Mouse (Mus musculus): ENCODE data around the gene Efna2. TPM values are rescaled to one million over a fixed set of nuclear protein-coding genes. Genes with fewer than 3 reads are reported as not detected.

Efna2 gene
- total and polyA plus RNA-seq, 2 experiments from 2014 or later, result 51.1 to 52.1 TPM

GRCm38 (mm10) chr10:80190491-80191051 is 11.3 kb downstream of the Efna2 start:
- H3K27ac ChIP-seq (ENCODE audit: low read depth, low read length), result peak overlapping the region; percentile 84
- H3K9me3 ChIP-seq (ENCODE audit: low read length), result no peaks in the 10 kb centered on the region
- DNase-seq (ENCODE audit: low spot score) (peak; percentile 65), ATAC-seq (ENCODE audit: low FRiP score) (peak; percentile 59)
- 4% methylated on average over 47 of the region's 48 CpGs for WGBS
- H3K4me1 ChIP-seq (ENCODE audit: insufficient read depth, low read length), result no peaks in the 10 kb centered on the region
- peak overlapping the region; percentile 30 for H3K4me3 ChIP-seq (ENCODE audit: low read depth, low read length)
- H3K27me3 ChIP-seq (ENCODE audit: insufficient read depth, low read length), result no peaks in the 10 kb centered on the region
- TF ChIP-seq CTCF (IDR thresholded peaks at IDR 0.05), result no peak
- peak overlapping the region; percentile 58 for H3K4me2 ChIP-seq (ENCODE audit: low read depth, low read length, poor library complexity, severe bottlenecking)
- peaks cover 19% of the 10 kb centered on the region for H3K36me3 ChIP-seq (ENCODE audit: insufficient read depth, low read length)
- peak overlapping the region; percentile 62 for H3K9ac ChIP-seq (replicated peaks; ENCODE audit: low read length, poor library complexity, severe bottlenecking)

DNA sequence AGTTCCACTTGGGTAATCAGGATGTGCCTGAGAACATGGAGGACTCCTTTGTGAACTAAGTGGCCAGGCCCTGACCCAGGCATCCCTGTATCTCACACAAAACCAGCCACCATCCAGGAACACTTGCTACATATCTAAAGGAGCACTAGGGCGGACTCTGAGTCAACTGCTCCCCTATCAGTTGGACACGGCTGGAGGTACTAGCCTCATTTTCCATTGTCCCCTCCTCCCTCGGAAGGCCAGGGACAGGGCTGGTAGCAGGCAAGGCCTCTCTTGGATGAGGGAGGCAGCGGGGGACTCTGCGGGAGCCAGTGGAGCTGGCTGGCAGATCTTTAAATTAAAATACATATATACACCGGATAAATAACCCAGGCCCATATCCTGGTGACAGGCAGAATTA is 14.7 kb downstream of the Efna2 start:
- H3K27ac ChIP-seq (ENCODE audit: low read depth, low read length), result no peak overlapping the region
- DNase-seq (ENCODE audit: low spot score) (no peak), ATAC-seq (ENCODE audit: low FRiP score) (no peak)
- H3K4me1 ChIP-seq (ENCODE audit: insufficient read depth, low read length), result no peaks in the 10 kb centered on the region
- H3K36me3 ChIP-seq (ENCODE audit: insufficient read depth, low read length), result peaks cover 3% of the 10 kb centered on the region; the same call in 1 of the 2 replicates
- no peaks in the 10 kb centered on the region for H3K27me3 ChIP-seq (ENCODE audit: insufficient read depth, low read length)
- H3K4me3 ChIP-seq (ENCODE audit: low read depth, low read length), result no peak overlapping the region
- no peaks in the 10 kb centered on the region for H3K9me3 ChIP-seq (ENCODE audit: low read length)
- H3K4me2 ChIP-seq (ENCODE audit: low read depth, low read length, poor library complexity, severe bottlenecking), result no peak overlapping the region
- no peak overlapping the region for H3K9ac ChIP-seq (replicated peaks; ENCODE audit: low read length, poor library complexity, severe bottlenecking)
- TF ChIP-seq CTCF (IDR thresholded peaks at IDR 0.05), result no peak
- 51% methylated on average over 6 of the region's 6 CpGs for WGBS

- TF ChIP-seq CTCF (IDR thresholded peaks at IDR 0.05), result no peak
- H3K27me3 ChIP-seq (ENCODE audit: insufficient read depth, low read length), result no peaks in the 10 kb centered on the region
- H3K36me3 ChIP-seq (ENCODE audit: insufficient read depth, low read length), result no peaks in the 10 kb centered on the region
- no peak for DNase-seq (ENCODE audit: low spot score)
- WGBS, result 20% methylated on average over 8 of the region's 8 CpGs
- no peaks in the 10 kb centered on the region for H3K9me3 ChIP-seq (ENCODE audit: low read length)
- ATAC-seq (ENCODE audit: low FRiP score), result no peak
- no peak overlapping the region for H3K4me2 ChIP-seq (ENCODE audit: low read depth, low read length, poor library complexity, severe bottlenecking)
- H3K9ac ChIP-seq (replicated peaks; ENCODE audit: low read length, poor library complexity, severe bottlenecking), result no peak overlapping the region
- H3K27ac ChIP-seq (ENCODE audit: low read depth, low read length), result no peak overlapping the region
- H3K4me3 ChIP-seq (ENCODE audit: low read depth, low read length), result no peak overlapping the region
- no peaks in the 10 kb centered on the region for H3K4me1 ChIP-seq (ENCODE audit: insufficient read depth, low read length)
These were observed 15.2 kb downstream of the Efna2 start for GRCm38 (mm10) chr10:80194441-80194840.

DNA sequence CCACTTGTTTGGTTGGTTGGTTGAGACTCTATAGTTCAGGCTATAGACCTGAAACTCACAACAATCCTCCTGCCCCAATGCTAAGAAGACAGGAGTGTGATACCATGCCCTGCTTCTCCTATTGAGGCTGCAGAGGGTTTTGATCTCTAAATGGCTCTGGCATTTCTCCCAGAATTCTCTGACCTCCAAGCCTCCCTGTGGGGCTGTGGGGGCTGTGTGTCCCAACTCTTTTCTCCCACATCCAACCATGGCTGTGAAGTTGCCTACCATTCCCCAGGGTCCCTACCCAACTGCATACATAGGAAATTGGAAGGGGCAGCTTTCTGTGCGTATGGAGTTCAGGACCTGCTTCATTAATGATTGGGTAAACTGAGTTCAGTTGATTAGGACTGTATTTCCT is 16.9 kb downstream of the Efna2 start:
- Histone ChIP-seq H3K36me3 (ENCODE audit: insufficient read depth, low read length) (no peaks in the 10 kb centered on the region), H3K27me3 (ENCODE audit: insufficient read depth, low read length) (no peaks in the 10 kb centered on the region), H3K4me2 (ENCODE audit: low read depth, low read length, poor library complexity, severe bottlenecking) (no peak overlapping the region), H3K9ac (replicated peaks; ENCODE audit: low read length, poor library complexity, severe bottlenecking) (no peak overlapping the region), H3K4me1 (ENCODE audit: insufficient read depth, low read length) (no peaks in the 10 kb centered on the region), H3K27ac (ENCODE audit: low read depth, low read length) (no peak overlapping the region), H3K9me3 (ENCODE audit: low read length) (no peaks in the 10 kb centered on the region), H3K4me3 (ENCODE audit: low read depth, low read length) (no peak overlapping the region)
- ATAC-seq (ENCODE audit: low FRiP score) (no peak), DNase-seq (ENCODE audit: low spot score) (no peak)
- WGBS, result 54% methylated on average over 1 of the region's 1 CpGs
- TF ChIP-seq CTCF (IDR thresholded peaks at IDR 0.05), result no peak

- no peak for TF ChIP-seq CTCF (IDR thresholded peaks at IDR 0.05)
- Histone ChIP-seq H3K36me3 (ENCODE audit: insufficient read depth, low read length) (no peaks in the 10 kb centered on the region), H3K4me3 (ENCODE audit: low read depth, low read length) (no peak overlapping the region), H3K4me2 (ENCODE audit: low read depth, low read length, poor library complexity, severe bottlenecking) (no peak overlapping the region), H3K9me3 (ENCODE audit: low read length) (no peaks in the 10 kb centered on the region), H3K4me1 (ENCODE audit: insufficient read depth, low read length) (no peaks in the 10 kb centered on the region), H3K27ac (ENCODE audit: low read depth, low read length) (no peak overlapping the region), H3K27me3 (ENCODE audit: insufficient read depth, low read length) (no peaks in the 10 kb centered on the region), H3K9ac (replicated peaks; ENCODE audit: low read length, poor library complexity, severe bottlenecking) (no peak overlapping the region)
- 22% methylated on average over 33 of the region's 33 CpGs for WGBS
- no peak for ATAC-seq (ENCODE audit: low FRiP score)
- DNase-seq (ENCODE audit: low spot score), result no peak
These were observed 17.7 kb downstream of the Efna2 start for GRCm38 (mm10) chr10:80196778-80197581.

DNA sequence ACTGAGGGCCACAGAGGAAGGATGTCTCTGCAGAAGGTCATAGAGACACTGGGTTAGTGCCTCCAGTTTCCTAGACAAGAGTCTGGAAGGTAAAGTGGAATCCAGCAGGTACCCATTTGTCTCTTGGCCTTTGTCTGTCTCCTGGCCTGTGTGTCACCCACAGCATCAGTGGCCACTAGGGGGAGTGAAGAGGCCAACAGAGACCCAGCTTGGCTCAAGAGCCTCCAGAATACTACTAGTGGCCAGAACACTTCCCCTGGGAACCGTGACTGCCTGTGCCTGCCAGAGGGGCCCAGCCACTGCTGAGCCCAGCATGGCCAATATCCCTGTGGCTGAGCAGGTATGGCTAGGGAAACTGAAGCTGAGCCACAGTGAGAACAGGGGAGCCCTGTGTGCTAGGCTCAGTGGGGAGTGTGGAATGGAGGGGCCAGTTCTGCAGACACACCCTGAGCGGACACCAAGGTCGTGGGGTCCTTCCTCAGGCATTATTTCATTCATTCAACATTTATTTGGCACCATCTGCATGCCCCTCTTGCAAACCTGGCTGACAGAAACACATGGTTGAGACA is 20.2 kb downstream of the Efna2 start:
- no peak overlapping the region for H3K4me3 ChIP-seq (ENCODE audit: low read depth, low read length)
- H3K9ac ChIP-seq (replicated peaks; ENCODE audit: low read length, poor library complexity, severe bottlenecking), result no peak overlapping the region
- ATAC-seq (ENCODE audit: low FRiP score) (0 out of 2 replicates have a peak, but pooled peaks have one; percentile 70), DNase-seq (ENCODE audit: low spot score) (peak; percentile 90)
- no peaks in the 10 kb centered on the region for H3K4me1 ChIP-seq (ENCODE audit: insufficient read depth, low read length)
- H3K27ac ChIP-seq (ENCODE audit: low read depth, low read length), result no peak overlapping the region
- H3K27me3 ChIP-seq (ENCODE audit: insufficient read depth, low read length), result no peaks in the 10 kb centered on the region
- H3K36me3 ChIP-seq (ENCODE audit: insufficient read depth, low read length), result no peaks in the 10 kb centered on the region
- WGBS, result 45% methylated on average over 3 of the region's 3 CpGs
- H3K9me3 ChIP-seq (ENCODE audit: low read length), result no peaks in the 10 kb centered on the region
- peak; percentile 87 for TF ChIP-seq CTCF (IDR thresholded peaks at IDR 0.05)
- H3K4me2 ChIP-seq (ENCODE audit: low read depth, low read length, poor library complexity, severe bottlenecking), result no peak overlapping the region
